Mouse (Mus musculus): ENCODE measurements around the gene Icmt. TPM values are rescaled to one million over a fixed set of nuclear protein-coding genes. Genes with fewer than 3 reads are reported as not detected.

The Icmt gene
- polyA plus RNA-seq, 1 experiment from 2014 or later = 23.7 TPM

GRCm38 (mm10) chr4:152264177-152264530 lies 32.9 kb upstream of the Icmt start:
- H3K4me2 ChIP-seq (ENCODE audit: low read length) = no peak overlapping the region
- H3K36me3 ChIP-seq (ENCODE audit: control insufficient read depth, insufficient read depth, low read length) = peaks cover 13% of the 10 kb centered on the region; the same call in 1 of the 2 replicates
- no peaks in the 10 kb centered on the region for H3K4me1 ChIP-seq (ENCODE audit: control insufficient read depth, insufficient read depth, low read length)
- no peak overlapping the region for H3K9ac ChIP-seq (replicated peaks; ENCODE audit: low read length)
- no peaks in the 10 kb centered on the region for H3K9me3 ChIP-seq (ENCODE audit: control insufficient read depth, low read length)
- ATAC-seq (ENCODE audit: low FRiP score, low TSS enrichment) = no peak
- WGBS = 50% methylated on average over 4 of the region's 4 CpGs
- H3K4me3 ChIP-seq (replicated peaks; ENCODE audit: low read depth, low read length) = no peak overlapping the region
- H3K27ac ChIP-seq (replicated peaks; ENCODE audit: low read depth, low read length) = no peak overlapping the region
- DNase-seq = no peak
- no peaks in the 10 kb centered on the region for H3K27me3 ChIP-seq (ENCODE audit: control insufficient read depth, insufficient read depth, low read length)

GRCm38 (mm10) chr4:152264867-152265568 lies 32.0 kb upstream of the Icmt start:
- WGBS = 88% methylated on average over 9 of the region's 9 CpGs
- no peaks in the 10 kb centered on the region for H3K4me1 ChIP-seq (ENCODE audit: control insufficient read depth, insufficient read depth, low read length)

GRCm38 (mm10) chr4:152265791-152266190 lies 31.2 kb upstream of the Icmt start:
- H3K4me3 ChIP-seq (replicated peaks; ENCODE audit: low read depth, low read length) = no peak overlapping the region
- no peak overlapping the region for H3K27ac ChIP-seq (replicated peaks; ENCODE audit: low read depth, low read length)
- no peak for ATAC-seq (ENCODE audit: low FRiP score, low TSS enrichment)
- H3K9ac ChIP-seq (replicated peaks; ENCODE audit: low read length) = no peak overlapping the region
- no peak overlapping the region for H3K4me2 ChIP-seq (ENCODE audit: low read length)
- peaks cover 13% of the 10 kb centered on the region; the same call in 1 of the 2 replicates for H3K36me3 ChIP-seq (ENCODE audit: control insufficient read depth, insufficient read depth, low read length)
- no peaks in the 10 kb centered on the region for H3K4me1 ChIP-seq (ENCODE audit: control insufficient read depth, insufficient read depth, low read length)
- no peak for DNase-seq
- 62% methylated on average over 5 of the region's 5 CpGs for WGBS
- no peaks in the 10 kb centered on the region for H3K9me3 ChIP-seq (ENCODE audit: control insufficient read depth, low read length)
- no peaks in the 10 kb centered on the region for H3K27me3 ChIP-seq (ENCODE audit: control insufficient read depth, insufficient read depth, low read length)

More at GRCm38 (mm10) chr4:152264867-152265568, 32.0 kb upstream of the Icmt start:
- ATAC-seq (ENCODE audit: low FRiP score, low TSS enrichment) (no peak), DNase-seq (no peak)
- H3K4me3 ChIP-seq (replicated peaks; ENCODE audit: low read depth, low read length) = no peak overlapping the region
- no peak overlapping the region for H3K4me2 ChIP-seq (ENCODE audit: low read length)
- H3K36me3 ChIP-seq (ENCODE audit: control insufficient read depth, insufficient read depth, low read length) = peaks cover 13% of the 10 kb centered on the region; the same call in 1 of the 2 replicates
- no peak overlapping the region for H3K9ac ChIP-seq (replicated peaks; ENCODE audit: low read length)
- H3K9me3 ChIP-seq (ENCODE audit: control insufficient read depth, low read length) = no peaks in the 10 kb centered on the region
- H3K27me3 ChIP-seq (ENCODE audit: control insufficient read depth, insufficient read depth, low read length) = no peaks in the 10 kb centered on the region
- H3K27ac ChIP-seq (replicated peaks; ENCODE audit: low read depth, low read length) = no peak overlapping the region

GRCm38 (mm10) chr4:152266236-152266895 lies 30.7 kb upstream of the Icmt start:
- DNase-seq = no peak
- no peak overlapping the region for H3K9ac ChIP-seq (replicated peaks; ENCODE audit: low read length)
- no peak for ATAC-seq (ENCODE audit: low FRiP score, low TSS enrichment)
- H3K4me3 ChIP-seq (replicated peaks; ENCODE audit: low read depth, low read length) = no peak overlapping the region
- H3K4me2 ChIP-seq (ENCODE audit: low read length) = no peak overlapping the region
- no peaks in the 10 kb centered on the region for H3K9me3 ChIP-seq (ENCODE audit: control insufficient read depth, low read length)
- peaks cover 13% of the 10 kb centered on the region; the same call in 1 of the 2 replicates for H3K36me3 ChIP-seq (ENCODE audit: control insufficient read depth, insufficient read depth, low read length)
- H3K27me3 ChIP-seq (ENCODE audit: control insufficient read depth, insufficient read depth, low read length) = 0 out of 2 replicates have a peak, but pooled peaks cover under 1% of the 10 kb centered on the region
- H3K4me1 ChIP-seq (ENCODE audit: control insufficient read depth, insufficient read depth, low read length) = no peaks in the 10 kb centered on the region
- no peak overlapping the region for H3K27ac ChIP-seq (replicated peaks; ENCODE audit: low read depth, low read length)
- WGBS = 68% methylated on average over 10 of the region's 10 CpGs

- WGBS = 87% methylated on average over 13 of the region's 13 CpGs
These were observed 29.2 kb upstream of the Icmt start for GRCm38 (mm10) chr4:152267748-152268369.

GRCm38 (mm10) chr4:152269967-152270366 lies 27.1 kb upstream of the Icmt start:
- DNase-seq (no peak), ATAC-seq (ENCODE audit: low FRiP score, low TSS enrichment) (no peak)
- no peak overlapping the region for H3K4me3 ChIP-seq (replicated peaks; ENCODE audit: low read depth, low read length)
- peaks cover 2% of the 10 kb centered on the region; the same call in 1 of the 2 replicates for H3K36me3 ChIP-seq (ENCODE audit: control insufficient read depth, insufficient read depth, low read length)
- peaks cover 17% of the 10 kb centered on the region; the same call in 1 of the 2 replicates for H3K4me1 ChIP-seq (ENCODE audit: control insufficient read depth, insufficient read depth, low read length)
- no peaks in the 10 kb centered on the region for H3K9me3 ChIP-seq (ENCODE audit: control insufficient read depth, low read length)
- no peak overlapping the region for H3K4me2 ChIP-seq (ENCODE audit: low read length)
- H3K9ac ChIP-seq (replicated peaks; ENCODE audit: low read length) = no peak overlapping the region
- peaks cover 16% of the 10 kb centered on the region; the same call in 1 of the 2 replicates for H3K27me3 ChIP-seq (ENCODE audit: control insufficient read depth, insufficient read depth, low read length)
- no peak overlapping the region for H3K27ac ChIP-seq (replicated peaks; ENCODE audit: low read depth, low read length)
- WGBS = 87% methylated on average over 13 of the region's 13 CpGs

More at GRCm38 (mm10) chr4:152267748-152268369, 29.2 kb upstream of the Icmt start:
- no peaks in the 10 kb centered on the region for H3K9me3 ChIP-seq (ENCODE audit: control insufficient read depth, low read length)
- 0 out of 2 replicates have a peak, but pooled peaks cover under 1% of the 10 kb centered on the region for H3K4me1 ChIP-seq (ENCODE audit: control insufficient read depth, insufficient read depth, low read length)
- peaks cover 8% of the 10 kb centered on the region; the same call in 1 of the 2 replicates for H3K36me3 ChIP-seq (ENCODE audit: control insufficient read depth, insufficient read depth, low read length)
- H3K9ac ChIP-seq (replicated peaks; ENCODE audit: low read length) = no peak overlapping the region
- no peak for ATAC-seq (ENCODE audit: low FRiP score, low TSS enrichment)
- no peak overlapping the region for H3K4me3 ChIP-seq (replicated peaks; ENCODE audit: low read depth, low read length)
- H3K27ac ChIP-seq (replicated peaks; ENCODE audit: low read depth, low read length) = no peak overlapping the region
- H3K27me3 ChIP-seq (ENCODE audit: control insufficient read depth, insufficient read depth, low read length) = 0 out of 2 replicates have a peak, but pooled peaks cover 4% of the 10 kb centered on the region
- no peak for DNase-seq
- no peak overlapping the region for H3K4me2 ChIP-seq (ENCODE audit: low read length)

- 76% methylated on average over 9 of the region's 9 CpGs for WGBS
- Histone ChIP-seq H3K4me3 (replicated peaks; ENCODE audit: low read depth, low read length) (no peak overlapping the region), H3K4me2 (ENCODE audit: low read length) (no peak overlapping the region), H3K27ac (replicated peaks; ENCODE audit: low read depth, low read length) (no peak overlapping the region), H3K4me1 (ENCODE audit: control insufficient read depth, insufficient read depth, low read length) (peaks cover 17% of the 10 kb centered on the region; the same call in 1 of the 2 replicates), H3K36me3 (ENCODE audit: control insufficient read depth, insufficient read depth, low read length) (no peaks in the 10 kb centered on the region; the same call in 1 of the 2 replicates), H3K9me3 (ENCODE audit: control insufficient read depth, low read length) (no peaks in the 10 kb centered on the region), H3K9ac (replicated peaks; ENCODE audit: low read length) (no peak overlapping the region), H3K27me3 (ENCODE audit: control insufficient read depth, insufficient read depth, low read length) (peaks cover 22% of the 10 kb centered on the region)
- ATAC-seq (ENCODE audit: low FRiP score, low TSS enrichment) = no peak
- DNase-seq = no peak
These were observed 26.4 kb upstream of the Icmt start for GRCm38 (mm10) chr4:152270599-152270998.

GRCm38 (mm10) chr4:152271334-152271733 lies 25.7 kb upstream of the Icmt start:
- ATAC-seq (ENCODE audit: low FRiP score, low TSS enrichment) = no peak
- WGBS = 90% methylated on average over 11 of the region's 11 CpGs
- Histone ChIP-seq H3K9ac (replicated peaks; ENCODE audit: low read length) (no peak overlapping the region), H3K9me3 (ENCODE audit: control insufficient read depth, low read length) (no peaks in the 10 kb centered on the region), H3K4me2 (ENCODE audit: low read length) (no peak overlapping the region), H3K4me1 (ENCODE audit: control insufficient read depth, insufficient read depth, low read length) (peaks cover 17% of the 10 kb centered on the region; the same call in 1 of the 2 replicates), H3K4me3 (replicated peaks; ENCODE audit: low read depth, low read length) (no peak overlapping the region), H3K36me3 (ENCODE audit: control insufficient read depth, insufficient read depth, low read length) (no peaks in the 10 kb centered on the region; the same call in 1 of the 2 replicates), H3K27me3 (ENCODE audit: control insufficient read depth, insufficient read depth, low read length) (peaks cover 29% of the 10 kb centered on the region), H3K27ac (replicated peaks; ENCODE audit: low read depth, low read length) (no peak overlapping the region)
- DNase-seq = no peak
